Mouse (Mus musculus) hindbrain, embryonic 14.5 days (tissue): ENCODE measurements around the gene Prkx. TPM values are rescaled to one million over a fixed set of nuclear protein-coding genes. Genes with fewer than 3 reads are reported as not detected.

Experiments used
- ATAC-seq: fragments of 200-750 bp; cut with Nextera tagmentation; 2 replicates; pipeline ENCODE4 v1.8.0; 2017; ENCODE audit warnings: moderate number of reproducible peaks, mild to moderate bottlenecking, moderate TSS enrichment, moderate library complexity; ENCODE audit not compliant: low FRiP score
- DNase-seq: peaks from one replicate; pipeline ENCODE4 v3.0.0-alpha.2; 2015; ENCODE audit warnings: low spot score
- H3K27ac ChIP-seq: fragments of 300-500 bp; sonication (generic); 2 replicates; pipeline ENCODE4 v1.5.1; 2014; ENCODE audit warnings: mild to moderate bottlenecking, moderate library complexity
- H3K27me3 ChIP-seq: fragments of 300-500 bp; sonication (generic); 2 replicates; pipeline ENCODE4 v1.6.1; 2014; ENCODE audit warnings: mild to moderate bottlenecking, low read length, mixed read lengths; ENCODE audit not compliant: control insufficient read depth, insufficient read depth
- H3K36me3 ChIP-seq: fragments of 300-500 bp; sonication (generic); replicated peaks from 2 replicates; pipeline ENCODE4 v1.6.1; 2014; ENCODE audit not compliant: control insufficient read depth, insufficient read depth
- H3K4me1 ChIP-seq: fragments of 300-500 bp; sonication (generic); replicated peaks from 2 replicates; pipeline ENCODE4 v1.6.1; 2014; ENCODE audit warnings: antibody characterized with exemption, low read length, mixed read lengths; ENCODE audit not compliant: control insufficient read depth, insufficient read depth
- H3K4me2 ChIP-seq: fragments of 300-500 bp; sonication (generic); replicated peaks from 2 replicates; pipeline ENCODE4 v1.6.1; 2014; ENCODE audit warnings: mild to moderate bottlenecking, moderate library complexity
- H3K4me3 ChIP-seq: fragments of 300-500 bp; sonication (generic); replicated peaks from 2 replicates; pipeline ENCODE4 v1.5.1; 2014; ENCODE audit warnings: mild to moderate bottlenecking, low read length
- H3K9ac ChIP-seq: fragments of 300-500 bp; sonication (generic); 2 replicates; pipeline ENCODE4 v1.6.1; 2014
- H3K9me3 ChIP-seq: fragments of 300-500 bp; sonication (generic); 2 replicates; pipeline ENCODE4 v1.6.1; 2016; ENCODE audit warnings: low read length; ENCODE audit not compliant: control insufficient read depth
- WGBS: fragments of 180-500 bp; shearing (Covaris S2); extraction: QIAGEN DNeasy Blood & Tissue Kit; methylation state at CpG from one replicate; pipeline ENCODE4 v1.1.7; 2014; 5-methylcytosine and 5-hydroxymethylcytosine counted together
- polyA plus RNA-seq: library from polyadenylated mRNA; unstranded; fragments of >200 nt; fragmentation: Nextera tagmentation; extraction: Ambion mirVana; gene quantifications from 2 replicates; pipeline ENCODE4 v1.2.1, GENCODE M21; 2014

The Prkx gene
- polyA plus RNA-seq, 1 experiment from 2014 or later = 25.6 TPM

GRCm38 (mm10) chrX:77720298-77720697, 75.8 kb downstream of the Prkx start:
- Histone ChIP-seq H3K27me3 (no peaks in the 10 kb centered on the region), H3K4me3 (no peak overlapping the region), H3K9me3 (no peaks in the 10 kb centered on the region), H3K9ac (no peak overlapping the region), H3K4me1 (no peaks in the 10 kb centered on the region), H3K4me2 (no peak overlapping the region), H3K36me3 (no peaks in the 10 kb centered on the region), H3K27ac (no peak overlapping the region)
- peak; percentile 49 for DNase-seq
- WGBS = 24% methylated on average over 2 of the region's 2 CpGs
- ATAC-seq = no peak

Other genes with a start within 250 kb of the Prkx start
- gene Pbsn, start 57.3 kb upstream of the Prkx start, polyA plus RNA-seq = not detected in 2 replicates
- not detected in 2 replicates for gene Gm14744, start 68.5 kb upstream of the Prkx start, polyA plus RNA-seq
- not detected in 2 replicates for gene 5430402E10Rik, start 128.8 kb upstream of the Prkx start, polyA plus RNA-seq